Mouse (Mus musculus) liver, postnatal 0 days (tissue): ENCODE results near the gene Atoh7.
A peak's percentile ranks its signal among the peaks of the same experiment; 100 is the strongest.

Source experiments
- CTCF ChIP-seq: sonication (generic); IDR thresholded peaks from 2 replicates; pipeline ENCODE4 v1.5.1; 2016; ENCODE audit warnings: antibody characterized with exemption, low read depth
- EP300 ChIP-seq: IDR thresholded peaks from 2 replicates; pipeline ENCODE4 v1.6.1; 2016; ENCODE audit warnings: antibody characterized with exemption, low read depth, mild to moderate bottlenecking

DNA sequence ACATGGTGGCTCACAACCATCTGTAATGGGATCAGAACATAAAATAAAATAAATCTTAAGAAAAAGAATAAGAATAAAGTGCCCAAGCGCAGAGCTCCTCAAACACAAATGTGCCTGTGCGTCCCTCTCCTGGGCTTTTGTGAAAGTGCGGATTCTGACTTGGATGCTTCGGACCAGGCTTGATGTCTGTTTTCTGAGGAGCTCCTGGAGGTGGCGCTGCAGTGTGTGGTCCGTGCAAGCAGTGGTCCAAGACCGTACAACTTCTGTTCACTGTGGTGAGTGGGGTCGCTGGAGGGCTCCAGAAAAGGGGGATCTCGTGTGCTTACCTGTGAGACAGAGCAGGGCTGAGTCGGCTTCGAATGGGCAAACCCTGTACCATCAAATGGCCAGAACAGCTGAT lies 25.9 kb downstream of the Atoh7 start:
- TF ChIP-seq CTCF (peak; percentile 45), EP300 (no peak)
